Mouse (Mus musculus): Measurements from ENCODE around the gene Sypl2.
"Not testable (repeated sequence)": the region's sequence is repeated elsewhere in the genome, so short reads cannot be mapped to it uniquely, and the experiment has no call there.

Sypl2 gene

GRCm38 (mm10) chr3:108226558-108227350 is at the start of gene Sypl2:
Gene Sypl2, minus strand, starts transcription at chr3:108226648.
- no peak for DNase-seq (ENCODE audit: low spot score in 2 of 2)

- no peak for DNase-seq (ENCODE audit: low spot score in 2 of 2)
Observed at GRCm38 (mm10) chr3:108259319-108259718, 32.9 kb upstream of the Sypl2 start.

GRCm38 (mm10) chr3:108257831-108258500 is 31.5 kb upstream of the Sypl2 start:
- no peak for DNase-seq (ENCODE audit: low spot score in 2 of 2)

GRCm38 (mm10) chr3:108256719-108257637 is 30.5 kb upstream of the Sypl2 start, which contains the start of gene Psma5:
Gene Psma5, plus strand, starts transcription at chr3:108256926.
- peak; percentile 93 to 96 for DNase-seq (ENCODE audit: low spot score in 2 of 2)

GRCm38 (mm10) chr3:108246857-108247256 is 20.4 kb upstream of the Sypl2 start:
- no peak for DNase-seq (ENCODE audit: low spot score in 2 of 2)

GRCm38 (mm10) chr3:108241243-108241839 is 14.9 kb upstream of the Sypl2 start:
- DNase-seq (ENCODE audit: low spot score in 2 of 2), result peak; percentile 27 to 34

GRCm38 (mm10) chr3:108237474-108238102 is 11.1 kb upstream of the Sypl2 start:
- not testable (repeated sequence) for DNase-seq (ENCODE audit: low spot score in 2 of 2)

GRCm38 (mm10) chr3:108231646-108232045 is 5.2 kb upstream of the Sypl2 start:
- no peak for DNase-seq (ENCODE audit: low spot score in 2 of 2)

- no peak for DNase-seq (ENCODE audit: low spot score in 2 of 2)
Observed at GRCm38 (mm10) chr3:108227521-108227920, 1.1 kb upstream of the Sypl2 start.

- DNase-seq (ENCODE audit: low spot score in 2 of 2), result no peak
Observed at GRCm38 (mm10) chr3:108225711-108226557, 514 bp downstream of the Sypl2 start.

- DNase-seq (ENCODE audit: low spot score in 2 of 2), result no peak
Observed at GRCm38 (mm10) chr3:108220661-108221060, 5.8 kb downstream of the Sypl2 start.

GRCm38 (mm10) chr3:108214734-108215133 is 11.7 kb downstream of the Sypl2 start:
- DNase-seq (ENCODE audit: low spot score in 2 of 2), result no peak

GRCm38 (mm10) chr3:108212406-108212805 is 14.0 kb downstream of the Sypl2 start:
- no peak for DNase-seq (ENCODE audit: low spot score in 2 of 2)

- DNase-seq (ENCODE audit: low spot score in 2 of 2), result peak in 1 of 2 experiments; percentile 30
Observed at GRCm38 (mm10) chr3:108211845-108212244, 14.6 kb downstream of the Sypl2 start.

GRCm38 (mm10) chr3:108210771-108211139 is 15.7 kb downstream of the Sypl2 start, which contains the start of gene Atxn7l2:
Gene Atxn7l2, minus strand, starts transcription at chr3:108210934.
- DNase-seq (ENCODE audit: low spot score in 2 of 2), result no peak

GRCm38 (mm10) chr3:108209946-108210770 is 16.3 kb downstream of the Sypl2 start:
- peak; percentile 93 to 94 for DNase-seq (ENCODE audit: low spot score in 2 of 2)

- peak; percentile 12 to 20 for DNase-seq (ENCODE audit: low spot score in 2 of 2)
Observed at GRCm38 (mm10) chr3:108209536-108209935, 16.9 kb downstream of the Sypl2 start.

GRCm38 (mm10) chr3:108209001-108209400 is 17.4 kb downstream of the Sypl2 start:
- DNase-seq (ENCODE audit: low spot score in 2 of 2), result no peak

GRCm38 (mm10) chr3:108206731-108207375 is 19.6 kb downstream of the Sypl2 start:
- DNase-seq (ENCODE audit: low spot score in 2 of 2), result peak; percentile 20 to 33

Measured in frontal cortex, postnatal 36 days (tissue).